Mouse (Mus musculus): Measurements from ENCODE around the gene Gm4787.
A peak's percentile ranks its signal among the peaks of the same experiment; 100 is the strongest.
"Not testable (repeated sequence)": the region's sequence is repeated elsewhere in the genome, so short reads cannot be mapped to it uniquely, and the experiment has no call there.

The Gm4787 gene

DNA sequence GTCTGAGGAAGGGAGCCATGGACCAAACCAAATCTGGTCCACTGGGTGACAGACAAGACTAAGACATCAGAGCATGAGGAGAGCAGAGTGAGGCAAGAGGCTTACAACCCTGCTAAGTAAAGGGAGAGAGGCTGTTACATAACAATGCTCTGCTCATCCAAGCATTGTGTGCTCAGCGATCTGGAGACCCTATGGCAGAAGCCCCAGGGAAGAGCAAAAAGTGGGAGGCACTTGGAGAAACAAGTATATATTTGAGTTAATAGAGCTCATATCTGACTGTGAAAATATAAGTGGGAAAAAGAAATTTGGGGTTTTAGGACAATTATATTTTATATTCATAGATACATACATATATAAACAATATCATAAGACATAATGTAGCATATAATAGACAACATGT, at the start of gene Gm4787:
Gene Gm4787, minus strand, starts transcription at position 101 of the 400 bp plus-strand sequence.
- DNase-seq (ENCODE audit: low spot score in 2 of 2), result not testable (repeated sequence)

DNA sequence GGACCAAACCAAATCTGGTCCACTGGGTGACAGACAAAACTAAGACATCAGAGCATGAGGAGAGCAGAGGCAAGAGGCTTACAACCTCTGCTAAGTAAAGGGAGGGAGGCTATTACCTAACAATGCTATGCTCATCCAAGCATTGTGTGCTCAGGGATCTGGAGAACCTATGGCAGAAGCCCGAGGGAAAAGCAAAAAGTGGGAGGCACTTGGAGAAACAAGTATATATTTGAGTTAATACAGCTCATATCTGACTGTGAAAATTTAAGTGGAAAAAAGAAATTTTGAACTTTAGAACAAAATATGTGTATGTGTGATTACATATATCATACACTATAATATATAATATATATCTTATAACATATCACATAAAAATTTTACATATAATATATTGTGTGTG, 42.6 kb upstream of the Gm4787 start, which contains the start of gene Adam4:
Gene Adam4, minus strand, starts transcription at position 101 of the 400 bp plus-strand sequence.
- DNase-seq (ENCODE audit: low spot score in 2 of 2), result no peak

DNA sequence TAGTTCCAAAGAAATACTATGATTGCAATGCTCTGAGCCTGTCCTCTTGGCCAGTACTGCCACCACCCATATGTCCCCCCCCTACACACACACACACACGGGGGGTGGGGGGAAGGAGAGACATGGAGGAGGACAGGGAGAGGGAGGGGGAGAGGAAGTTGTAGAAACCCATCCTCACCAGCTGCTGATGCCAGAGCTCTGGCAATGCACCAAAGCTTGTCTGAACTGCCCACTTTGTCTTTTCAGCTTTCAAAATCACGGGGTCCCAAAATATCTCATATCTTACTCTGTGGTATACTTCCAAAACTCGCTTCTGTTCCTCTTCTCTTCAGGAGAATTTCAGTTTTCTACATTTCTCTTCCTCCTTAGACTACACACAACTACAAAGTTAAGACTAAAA, 33.9 kb upstream of the Gm4787 start:
- DNase-seq (ENCODE audit: low spot score in 2 of 2), result no peak

DNA sequence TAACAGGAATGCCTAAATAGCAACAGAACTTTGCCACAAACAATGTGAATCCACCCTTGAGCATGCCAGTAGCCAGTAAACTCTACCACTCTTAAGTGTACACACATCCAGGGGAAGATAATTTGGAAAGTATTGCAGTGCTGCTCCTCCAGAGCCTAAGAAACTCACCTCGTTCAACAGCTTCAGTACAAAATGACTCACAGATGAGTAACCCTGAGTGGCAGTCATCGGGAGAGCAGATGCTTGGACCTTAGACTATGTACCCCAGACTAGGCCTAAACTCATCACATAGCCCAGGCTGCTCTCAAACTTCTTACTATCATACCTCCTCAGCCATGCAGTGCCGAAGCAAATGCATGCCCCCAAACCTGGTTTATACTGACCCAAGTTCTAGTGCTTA, 29.7 kb upstream of the Gm4787 start:
- DNase-seq (ENCODE audit: low spot score in 2 of 2), result no peak

DNA sequence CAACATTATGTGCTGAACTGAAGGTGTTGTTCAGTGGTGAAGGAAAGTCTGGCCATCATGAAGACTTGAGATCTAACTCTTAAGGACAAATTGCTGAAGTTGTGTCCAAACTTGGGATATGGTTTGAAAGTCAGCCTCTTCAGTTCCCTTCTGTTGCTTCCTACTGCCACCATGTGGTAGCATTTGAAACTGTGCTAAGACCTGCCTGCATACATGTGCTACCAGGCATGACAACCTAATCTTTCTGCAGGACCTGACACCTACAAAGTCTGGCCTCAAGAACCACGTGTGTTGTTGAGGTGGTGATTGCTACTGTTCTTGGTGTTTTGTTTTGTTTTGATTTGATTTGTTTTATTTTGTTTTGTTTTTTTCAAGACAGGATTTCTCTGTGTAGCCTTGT, 22.9 kb upstream of the Gm4787 start:
- DNase-seq (ENCODE audit: low spot score in 2 of 2), result peak; percentile 30 to 32

DNA sequence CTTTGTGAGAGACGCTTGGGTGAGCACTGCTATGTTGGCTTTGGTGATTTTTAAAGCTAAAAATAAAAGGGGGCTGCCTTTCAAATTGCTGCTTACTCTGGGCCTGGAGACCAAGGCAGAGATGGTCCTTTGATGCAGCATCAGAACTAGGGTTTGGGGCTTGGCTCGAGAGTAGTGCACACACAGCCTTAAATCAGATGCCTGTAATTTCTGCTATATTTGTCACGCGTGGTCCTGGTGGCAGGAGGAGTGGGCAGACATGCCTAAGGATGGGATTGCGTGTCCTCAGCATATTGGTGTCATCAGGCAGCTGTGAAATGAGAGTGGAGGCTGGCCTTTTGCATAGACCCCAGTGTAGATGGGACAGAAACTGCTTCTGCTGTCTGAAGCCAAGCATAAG, 45.4 kb downstream of the Gm4787 start:
- no peak for DNase-seq (ENCODE audit: low spot score in 2 of 2)

DNA sequence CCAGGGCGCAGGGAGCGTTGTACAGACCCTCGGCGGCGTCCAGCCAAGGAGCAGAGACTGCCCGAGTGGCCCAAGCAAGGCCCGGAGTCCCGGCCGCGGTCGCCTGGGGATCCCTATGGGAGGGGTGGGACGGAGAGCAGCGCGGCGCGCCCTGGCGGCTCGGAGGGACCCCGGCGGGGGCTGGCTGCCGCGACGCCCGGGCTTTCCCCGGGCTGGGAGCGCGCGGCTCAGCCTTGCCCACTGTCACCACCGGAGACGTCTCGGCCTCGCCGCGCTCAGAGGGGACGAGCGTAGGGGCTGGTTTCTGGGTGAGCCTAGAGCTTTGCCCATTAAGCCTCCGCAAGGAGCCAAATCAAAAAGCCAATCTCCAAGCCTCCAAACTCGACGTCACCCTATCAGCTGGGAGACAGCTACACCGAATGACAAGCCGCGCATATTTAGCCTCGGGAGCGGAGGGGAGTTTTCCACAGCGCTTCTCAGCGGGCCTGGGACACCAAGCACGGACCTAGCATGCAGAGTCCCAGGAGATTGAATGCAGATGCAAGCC, 46.3 kb downstream of the Gm4787 start, which contains the start of gene Slc8a3:
Gene Slc8a3, minus strand, starts transcription at position 306 of the 547 bp plus-strand sequence.
- no peak for DNase-seq (ENCODE audit: low spot score in 2 of 2)

DNA sequence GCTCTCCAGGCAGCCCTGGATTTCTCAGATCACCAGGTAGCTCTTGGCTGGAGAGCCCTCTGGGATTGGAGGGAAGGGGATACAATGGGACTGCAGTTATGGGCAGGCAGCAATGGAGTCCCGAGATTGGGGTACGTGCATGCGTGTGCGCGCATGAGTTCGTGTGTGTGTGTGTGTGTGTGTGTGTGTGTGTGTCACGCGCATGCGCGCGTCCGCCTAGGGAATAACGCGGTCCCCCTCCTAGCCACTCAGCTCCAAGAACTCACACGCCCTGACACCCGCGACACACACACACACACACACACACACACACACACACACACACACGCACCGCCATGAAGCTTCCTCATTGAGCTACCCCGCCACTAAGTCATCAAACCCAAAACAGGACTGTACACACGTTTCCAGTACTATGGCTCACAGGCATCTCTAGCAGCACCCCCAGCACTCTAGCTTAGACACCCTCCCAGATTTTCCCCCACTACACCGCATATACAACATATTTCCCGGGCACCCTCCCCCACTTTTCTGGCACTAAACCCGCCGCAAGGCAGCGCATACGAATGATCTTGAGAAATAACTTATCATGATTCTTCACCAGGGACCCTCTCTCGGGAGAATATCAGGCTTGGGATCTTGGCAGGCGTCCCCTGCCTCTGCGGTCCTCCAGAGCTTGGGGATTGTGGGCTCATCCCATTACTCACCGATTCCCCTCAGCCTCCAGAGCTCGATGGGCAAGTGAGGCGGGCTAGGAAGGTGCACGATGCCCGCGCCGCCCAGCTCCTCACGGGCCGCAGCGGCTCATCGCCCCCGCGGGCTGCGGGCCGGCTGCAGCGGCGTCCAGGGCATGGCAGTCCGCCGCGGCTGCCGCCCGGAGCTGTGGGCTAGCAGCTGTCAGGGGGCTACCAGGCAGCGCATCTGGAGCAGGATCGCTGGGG, 47.1 kb downstream of the Gm4787 start:
- no peak for DNase-seq (ENCODE audit: low spot score in 2 of 2)

DNA sequence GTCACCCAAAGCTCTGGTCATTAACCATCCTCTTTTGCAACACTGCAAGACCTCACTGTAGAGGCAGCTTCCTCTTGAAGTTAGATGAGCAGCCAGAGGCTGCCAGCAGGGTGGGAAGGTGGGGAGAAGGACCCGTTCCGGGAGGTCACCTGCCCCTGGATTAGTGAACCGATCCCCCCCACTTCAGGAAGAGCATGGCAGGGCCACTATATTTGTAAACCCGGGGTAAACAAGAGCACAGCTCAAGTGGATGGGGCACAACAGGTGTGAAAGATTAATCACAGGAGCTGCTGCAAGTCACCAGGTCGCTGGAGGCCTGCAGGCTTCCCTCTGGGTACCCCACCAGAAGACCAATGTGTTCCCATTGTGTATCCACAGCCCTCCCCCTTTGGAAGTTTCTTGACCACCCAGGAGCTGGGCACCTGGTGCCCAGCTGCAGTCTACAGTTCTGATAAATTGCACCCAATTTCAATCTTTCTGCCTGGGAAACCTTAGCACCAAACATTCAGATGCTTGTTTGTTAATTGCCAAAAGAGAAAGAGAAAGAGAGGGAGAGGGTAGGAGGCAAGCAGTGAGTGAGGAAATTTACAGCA, 48.1 kb downstream of the Gm4787 start:
- DNase-seq (ENCODE audit: low spot score in 2 of 2), result no peak
